Mouse (Mus musculus): ENCODE measurements at regions not wholly inside any gene's neighbourhood (a gene's known extent, or its start where the extent isn't known, plus 50 kb on each side); places are given as distances from the start of the nearest gene placed in this dataset.

DNA sequence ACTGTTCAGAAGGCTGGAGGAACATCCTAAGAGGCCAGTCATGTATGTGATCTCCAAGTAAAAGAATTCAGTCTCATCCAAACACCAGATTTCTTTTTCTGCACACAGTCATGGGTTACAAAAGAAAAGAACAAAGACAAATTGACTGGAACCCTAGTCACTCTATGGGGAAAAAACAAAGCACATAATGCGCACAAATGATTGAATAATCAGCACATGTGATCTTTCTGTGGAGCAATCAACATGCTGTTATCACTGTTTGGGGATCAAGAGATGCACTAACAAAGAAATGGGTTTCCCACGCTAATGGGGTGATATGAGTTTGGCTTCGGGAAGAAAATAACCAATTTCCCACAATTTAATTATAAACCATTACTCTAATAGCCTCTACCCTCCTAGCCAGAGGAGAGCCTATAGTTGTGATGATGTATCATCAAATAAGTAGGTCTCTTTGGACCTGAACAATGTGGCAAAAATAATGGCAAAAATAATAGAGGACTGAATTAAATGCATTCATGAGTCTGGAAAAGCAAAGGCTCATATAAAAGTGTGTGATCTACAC is 96.2 kb upstream of the Irak1bp1 start:
- Histone ChIP-seq H3K4me1 (replicated peaks) (no peaks in the 10 kb centered on the region), H3K9ac (no peak overlapping the region), H3K4me2 (no peak overlapping the region), H3K27ac (no peak overlapping the region), H3K36me3 (no peaks in the 10 kb centered on the region), H3K27me3 (no peaks in the 10 kb centered on the region), H3K4me3 (replicated peaks) (no peak overlapping the region), H3K9me3 (replicated peaks) (0 out of 2 replicates have a peak, but pooled peaks cover 5% of the 10 kb centered on the region)
- 64% methylated on average over 3 of the region's 3 CpGs for WGBS (ENCODE audit: insufficient replicate concordance)
- ATAC-seq (ENCODE audit: low read depth) (no peak), DNase-seq (no peak)

DNA sequence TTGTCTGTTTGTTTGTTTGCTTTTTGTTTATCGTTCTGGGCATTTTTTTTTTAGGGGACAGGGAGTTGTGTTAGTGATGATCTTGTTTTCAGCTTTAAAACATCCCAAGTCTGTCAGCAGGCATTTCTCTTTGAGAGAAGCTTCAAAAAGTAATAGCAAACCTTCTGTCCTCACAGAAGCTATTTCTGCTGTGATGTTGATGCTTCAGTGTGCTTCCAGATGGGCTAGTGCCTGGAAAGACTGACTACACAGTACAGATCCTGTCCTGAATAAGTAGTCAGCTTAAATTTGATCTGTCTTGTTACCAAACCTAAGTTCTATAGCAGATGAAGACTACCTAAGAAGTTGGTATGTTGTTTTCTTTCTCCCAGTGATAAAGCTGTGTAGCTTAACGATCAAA is 94.4 kb upstream of the Irak1bp1 start:
- 37% methylated on average over 2 of the region's 2 CpGs for WGBS (ENCODE audit: insufficient replicate concordance)
- H3K4me1 ChIP-seq (replicated peaks): no peaks in the 10 kb centered on the region
- H3K4me3 ChIP-seq (replicated peaks): no peak overlapping the region
- DNase-seq: no peak
- no peak overlapping the region for H3K4me2 ChIP-seq
- ATAC-seq (ENCODE audit: low read depth): no peak
- 0 out of 2 replicates have a peak, but pooled peaks cover 5% of the 10 kb centered on the region for H3K9me3 ChIP-seq (replicated peaks)
- H3K27me3 ChIP-seq: no peaks in the 10 kb centered on the region
- no peak overlapping the region for H3K9ac ChIP-seq
- H3K36me3 ChIP-seq: no peaks in the 10 kb centered on the region
- no peak overlapping the region for H3K27ac ChIP-seq

DNA sequence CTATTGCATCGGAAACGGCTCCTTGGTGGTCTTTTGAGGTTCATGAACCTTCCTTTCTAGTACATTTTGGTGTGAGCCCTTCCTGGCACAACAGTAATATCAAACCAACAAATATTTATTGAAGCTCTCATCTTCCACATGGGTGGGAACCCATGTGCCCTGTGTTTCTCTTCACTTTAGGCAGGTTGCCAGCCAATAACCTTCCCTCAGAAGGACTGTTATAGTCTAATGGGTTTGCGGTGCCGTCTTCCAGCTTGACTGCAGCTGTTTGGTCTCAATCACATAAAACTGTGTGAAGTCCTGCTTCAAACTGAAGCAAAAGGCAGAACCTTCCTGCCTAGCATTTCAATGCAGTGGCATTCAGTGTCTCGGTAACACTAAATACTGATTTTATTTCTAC is 69.4 kb upstream of the Irak1bp1 start:
- WGBS (ENCODE audit: insufficient replicate concordance): 71% methylated on average over 5 of the region's 5 CpGs
- H3K9me3 ChIP-seq (replicated peaks): no peaks in the 10 kb centered on the region

DNA sequence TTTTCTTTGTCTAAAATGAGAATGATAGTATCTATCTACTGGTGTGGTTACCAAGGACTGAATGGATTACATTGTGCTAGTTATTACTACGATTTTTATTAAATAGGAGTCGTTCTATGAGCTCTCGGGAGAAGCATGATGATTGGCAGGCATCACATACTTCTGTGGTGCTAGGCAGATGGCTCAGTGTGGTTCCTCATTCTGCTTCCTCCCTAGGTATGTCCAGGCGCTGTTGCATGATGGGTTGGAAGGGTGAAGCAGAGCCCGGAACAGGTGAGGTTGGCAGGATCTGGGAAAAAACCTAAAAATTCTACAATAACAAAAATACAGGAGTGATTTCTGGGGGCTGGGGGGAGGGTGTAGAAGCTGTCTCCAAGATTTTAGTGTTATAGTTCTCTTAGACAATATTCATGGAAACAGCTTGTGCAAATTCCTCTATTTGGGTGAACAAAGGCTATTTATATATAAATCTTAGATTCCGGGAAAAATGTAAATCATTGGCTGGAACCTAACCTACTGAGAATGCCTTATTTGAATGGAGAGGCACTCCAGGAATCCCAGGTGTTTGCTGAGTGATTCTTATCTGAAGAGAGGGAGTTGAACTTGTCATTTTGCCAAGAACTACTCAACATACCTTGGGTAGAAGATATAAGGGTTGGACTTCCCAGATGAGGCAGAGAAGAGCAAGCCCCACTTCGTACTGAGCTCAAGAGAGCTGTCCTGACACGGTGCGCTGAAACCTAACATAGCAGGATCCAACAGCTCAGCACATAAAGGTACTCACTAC is 68.5 kb upstream of the Irak1bp1 start:
- H3K9ac ChIP-seq: no peak overlapping the region
- no peaks in the 10 kb centered on the region for H3K4me1 ChIP-seq (replicated peaks)
- WGBS (ENCODE audit: insufficient replicate concordance): 66% methylated on average over 9 of the region's 9 CpGs
- H3K9me3 ChIP-seq (replicated peaks): no peaks in the 10 kb centered on the region
- H3K27me3 ChIP-seq: no peaks in the 10 kb centered on the region
- H3K36me3 ChIP-seq: no peaks in the 10 kb centered on the region
- DNase-seq (no peak), ATAC-seq (ENCODE audit: low read depth) (no peak)
- no peak overlapping the region for H3K4me3 ChIP-seq (replicated peaks)
- no peak overlapping the region for H3K4me2 ChIP-seq
- H3K27ac ChIP-seq: no peak overlapping the region

More for the DNA sequence above, 69.4 kb upstream of the Irak1bp1 start:
- no peak for ATAC-seq (ENCODE audit: low read depth)
- no peak for DNase-seq
- H3K36me3 ChIP-seq: no peaks in the 10 kb centered on the region
- H3K9ac ChIP-seq: no peak overlapping the region
- no peak overlapping the region for H3K27ac ChIP-seq
- no peak overlapping the region for H3K4me2 ChIP-seq
- no peak overlapping the region for H3K4me3 ChIP-seq (replicated peaks)
- no peaks in the 10 kb centered on the region for H3K27me3 ChIP-seq
- no peaks in the 10 kb centered on the region for H3K4me1 ChIP-seq (replicated peaks)

DNA sequence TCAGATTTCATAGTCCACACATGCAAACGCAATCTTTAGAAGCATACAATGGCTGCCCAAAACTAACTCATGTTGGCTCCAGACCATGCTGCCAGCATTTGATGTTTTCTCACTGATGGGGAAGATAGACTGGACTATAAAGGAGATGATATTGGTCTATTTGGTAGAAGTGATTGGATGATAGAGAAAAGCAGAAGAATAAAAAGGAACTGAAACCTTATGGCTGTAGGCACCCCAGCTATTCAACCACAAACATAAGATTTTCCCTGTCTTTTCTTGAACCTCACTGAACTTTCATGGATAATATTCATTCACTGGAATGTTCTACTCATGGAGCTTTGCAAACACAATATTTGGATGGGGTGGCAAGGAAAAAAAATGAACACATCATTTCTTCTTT is 65.7 kb upstream of the Irak1bp1 start:
- Histone ChIP-seq H3K27me3 (no peaks in the 10 kb centered on the region), H3K27ac (no peak overlapping the region), H3K4me3 (replicated peaks) (no peak overlapping the region), H3K9ac (no peak overlapping the region), H3K4me2 (no peak overlapping the region), H3K36me3 (no peaks in the 10 kb centered on the region), H3K4me1 (replicated peaks) (no peaks in the 10 kb centered on the region), H3K9me3 (replicated peaks) (peaks cover 3% of the 10 kb centered on the region; the same call in 1 of the 2 replicates)
- no peak for DNase-seq
- no peak for ATAC-seq (ENCODE audit: low read depth)
- WGBS (ENCODE audit: insufficient replicate concordance): 59% methylated on average over 1 of the region's 1 CpGs
